Mouse (Mus musculus): ENCODE results near the gene Adgra3. TPM values are rescaled to one million over a fixed set of nuclear protein-coding genes. Genes with fewer than 3 reads are reported as not detected.

Adgra3 gene
- polyA plus RNA-seq, 1 experiment from 2014 or later, result 59.5 TPM

DNA sequence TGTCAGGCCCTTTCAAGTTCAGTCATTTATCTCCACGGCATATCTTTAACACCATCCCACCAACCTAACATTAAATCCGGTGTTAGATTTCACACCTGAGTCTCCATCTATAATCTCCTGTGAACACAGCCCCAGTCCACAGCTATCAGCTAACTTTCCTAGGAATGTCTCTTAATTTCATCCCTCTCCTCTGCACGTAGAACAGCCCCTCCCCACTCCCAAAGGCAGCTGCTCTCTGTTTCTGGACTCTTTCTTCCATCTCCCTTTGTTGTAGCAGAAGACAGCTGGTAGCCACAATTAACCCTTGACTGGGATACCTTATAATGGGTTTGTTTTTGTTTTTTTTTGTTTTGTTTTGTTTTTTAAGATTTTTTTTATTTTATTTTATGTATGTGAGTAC, 8.8 kb downstream of the Adgra3 start:
- ATAC-seq (ENCODE audit: insufficient number of reproducible peaks, low FRiP score, low TSS enrichment, low read depth), result no peak; the same call in 1 of the 2 replicates
- Histone ChIP-seq H3K4me3 (ENCODE audit: low read depth, low read length) (no peak overlapping the region), H3K4me1 (ENCODE audit: control insufficient read depth, insufficient read depth, low read length) (peaks cover 6% of the 10 kb centered on the region; the same call in 1 of the 2 replicates), H3K4me2 (ENCODE audit: low read depth, severe bottlenecking) (no peak overlapping the region), H3K9me3 (ENCODE audit: control insufficient read depth, low read length) (no peaks in the 10 kb centered on the region), H3K36me3 (ENCODE audit: control insufficient read depth, insufficient read depth, low read length) (no peaks in the 10 kb centered on the region; the same call in 1 of the 2 replicates), H3K27ac (replicated peaks; ENCODE audit: low read depth, low read length) (no peak overlapping the region), H3K27me3 (ENCODE audit: control insufficient read depth, insufficient read depth, low read length) (no peaks in the 10 kb centered on the region), H3K9ac (ENCODE audit: low read length) (no peak overlapping the region)
- WGBS, result 25% methylated on average over 3 of the region's 3 CpGs
- no peak for DNase-seq (ENCODE audit: low spot score)

DNA sequence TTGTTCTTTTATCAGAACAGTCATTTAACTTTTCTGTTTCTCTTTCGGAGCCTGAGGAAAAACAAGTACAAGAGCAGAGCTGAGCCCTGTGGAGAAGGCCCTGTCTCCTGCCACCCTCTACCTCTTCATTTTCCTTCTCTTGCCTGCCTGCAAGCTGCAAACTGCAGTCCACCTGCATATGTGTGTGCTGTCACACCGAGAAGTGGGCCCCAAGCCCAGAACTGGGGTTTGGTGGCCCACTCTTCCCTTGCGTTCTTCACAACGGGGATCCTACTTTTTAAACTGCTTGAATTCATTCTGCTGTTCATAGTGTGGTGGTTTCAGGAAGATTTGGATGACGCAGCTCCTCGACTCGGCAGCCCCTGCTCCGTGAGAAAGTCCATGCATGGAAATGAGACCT, 9.3 kb downstream of the Adgra3 start:
- ATAC-seq (ENCODE audit: insufficient number of reproducible peaks, low FRiP score, low TSS enrichment, low read depth), result no peak
- 59% methylated on average over 8 of the region's 8 CpGs for WGBS
- H3K4me3 ChIP-seq (ENCODE audit: low read depth, low read length), result no peak overlapping the region
- peaks cover 6% of the 10 kb centered on the region; the same call in 1 of the 2 replicates for H3K4me1 ChIP-seq (ENCODE audit: control insufficient read depth, insufficient read depth, low read length)
- H3K4me2 ChIP-seq (ENCODE audit: low read depth, severe bottlenecking), result no peak overlapping the region
- no peak overlapping the region for H3K9ac ChIP-seq (ENCODE audit: low read length)
- no peaks in the 10 kb centered on the region for H3K27me3 ChIP-seq (ENCODE audit: control insufficient read depth, insufficient read depth, low read length)
- H3K36me3 ChIP-seq (ENCODE audit: control insufficient read depth, insufficient read depth, low read length), result no peaks in the 10 kb centered on the region; the same call in 1 of the 2 replicates
- H3K9me3 ChIP-seq (ENCODE audit: control insufficient read depth, low read length), result no peaks in the 10 kb centered on the region
- no peak overlapping the region for H3K27ac ChIP-seq (replicated peaks; ENCODE audit: low read depth, low read length)
- no peak for DNase-seq (ENCODE audit: low spot score)

DNA sequence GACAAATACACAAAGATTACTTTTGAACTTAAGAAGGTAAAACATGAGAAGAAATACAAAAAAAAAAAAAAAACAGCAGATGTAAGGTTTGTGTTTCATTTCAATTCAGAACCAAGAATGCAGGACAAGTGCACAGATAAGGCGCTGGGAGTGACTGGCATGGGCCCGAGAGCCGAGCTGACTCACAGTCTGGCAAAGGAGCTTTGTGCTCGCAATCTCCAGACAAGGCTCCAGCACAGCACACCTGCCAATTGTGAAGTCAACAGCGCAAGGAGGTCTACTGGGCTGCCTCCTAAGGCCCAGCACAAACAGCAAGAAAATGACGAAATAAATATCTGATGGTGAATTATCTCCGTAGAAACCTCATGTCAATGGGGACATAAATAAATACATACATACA, 9.8 kb downstream of the Adgra3 start:
- DNase-seq (ENCODE audit: low spot score), result no peak
- Histone ChIP-seq H3K36me3 (ENCODE audit: control insufficient read depth, insufficient read depth, low read length) (no peaks in the 10 kb centered on the region; the same call in 1 of the 2 replicates), H3K27ac (replicated peaks; ENCODE audit: low read depth, low read length) (no peak overlapping the region), H3K27me3 (ENCODE audit: control insufficient read depth, insufficient read depth, low read length) (no peaks in the 10 kb centered on the region), H3K9ac (ENCODE audit: low read length) (no peak overlapping the region), H3K9me3 (ENCODE audit: control insufficient read depth, low read length) (no peaks in the 10 kb centered on the region), H3K4me1 (ENCODE audit: control insufficient read depth, insufficient read depth, low read length) (peaks cover 6% of the 10 kb centered on the region; the same call in 1 of the 2 replicates), H3K4me2 (ENCODE audit: low read depth, severe bottlenecking) (no peak overlapping the region), H3K4me3 (ENCODE audit: low read depth, low read length) (no peak overlapping the region)
- ATAC-seq (ENCODE audit: insufficient number of reproducible peaks, low FRiP score, low TSS enrichment, low read depth), result no peak
- WGBS, result 84% methylated on average over 7 of the region's 7 CpGs

DNA sequence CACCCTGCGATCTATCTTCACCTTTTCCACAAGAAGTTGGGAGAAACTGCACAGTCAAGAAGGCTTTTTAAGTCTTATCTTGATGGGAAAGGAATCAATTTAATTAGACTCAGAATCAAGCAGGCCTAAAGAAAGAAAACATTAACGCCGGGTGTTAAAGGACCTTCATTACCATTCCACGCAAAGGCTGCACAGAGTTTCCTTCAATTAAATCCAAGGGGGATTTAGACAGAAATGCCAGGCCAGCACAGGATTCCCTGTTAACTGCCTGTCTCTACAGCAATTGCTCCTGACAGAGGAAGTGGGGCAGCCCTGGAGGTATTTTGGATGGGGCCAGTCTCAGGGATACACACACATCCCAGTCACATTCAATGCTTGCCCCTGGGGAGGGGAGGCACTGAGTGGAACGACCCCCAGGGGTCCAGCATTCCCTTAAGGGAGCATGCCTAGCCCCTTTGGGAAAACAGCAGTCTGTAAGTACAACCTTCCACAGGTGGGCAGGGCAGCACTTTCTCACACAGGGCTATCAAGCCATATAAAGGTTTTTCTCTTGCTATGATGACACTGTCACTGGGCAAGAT, 10.4 kb downstream of the Adgra3 start:
- H3K9ac ChIP-seq (ENCODE audit: low read length), result no peak overlapping the region
- H3K36me3 ChIP-seq (ENCODE audit: control insufficient read depth, insufficient read depth, low read length), result no peaks in the 10 kb centered on the region; the same call in 1 of the 2 replicates
- WGBS, result 49% methylated on average over 5 of the region's 5 CpGs
- ATAC-seq (ENCODE audit: insufficient number of reproducible peaks, low FRiP score, low TSS enrichment, low read depth) (no peak), DNase-seq (ENCODE audit: low spot score) (no peak)
- H3K4me1 ChIP-seq (ENCODE audit: control insufficient read depth, insufficient read depth, low read length), result peaks cover 6% of the 10 kb centered on the region; the same call in 1 of the 2 replicates
- no peak overlapping the region for H3K4me2 ChIP-seq (ENCODE audit: low read depth, severe bottlenecking)
- no peak overlapping the region for H3K27ac ChIP-seq (replicated peaks; ENCODE audit: low read depth, low read length)
- no peaks in the 10 kb centered on the region for H3K9me3 ChIP-seq (ENCODE audit: control insufficient read depth, low read length)
- H3K4me3 ChIP-seq (ENCODE audit: low read depth, low read length), result no peak overlapping the region
- H3K27me3 ChIP-seq (ENCODE audit: control insufficient read depth, insufficient read depth, low read length), result no peaks in the 10 kb centered on the region

DNA sequence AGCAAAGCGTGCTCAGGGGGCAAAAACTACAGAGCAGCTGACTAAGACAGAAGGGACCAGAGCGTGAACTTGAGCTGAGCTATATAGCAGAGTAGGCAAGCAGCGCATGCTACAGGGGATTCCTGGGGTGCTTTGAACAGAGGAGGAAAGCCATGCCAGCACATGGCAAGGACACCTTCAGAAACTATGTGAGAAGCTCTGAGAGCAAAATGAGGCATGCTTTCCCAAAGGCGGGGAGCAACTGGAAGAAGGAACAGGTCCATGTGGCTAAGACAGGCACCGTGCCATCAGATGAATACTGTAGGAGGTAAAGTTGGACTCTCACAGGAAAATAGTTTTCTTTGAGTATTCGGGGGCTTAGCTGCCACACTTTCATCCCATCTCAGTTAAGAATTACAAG, 13.6 kb downstream of the Adgra3 start:
- Histone ChIP-seq H3K4me1 (ENCODE audit: control insufficient read depth, insufficient read depth, low read length) (peaks cover 13% of the 10 kb centered on the region; the same call in 1 of the 2 replicates), H3K4me3 (ENCODE audit: low read depth, low read length) (no peak overlapping the region), H3K36me3 (ENCODE audit: control insufficient read depth, insufficient read depth, low read length) (no peaks in the 10 kb centered on the region), H3K9ac (ENCODE audit: low read length) (no peak overlapping the region), H3K4me2 (ENCODE audit: low read depth, severe bottlenecking) (no peak overlapping the region), H3K9me3 (ENCODE audit: control insufficient read depth, low read length) (no peaks in the 10 kb centered on the region), H3K27me3 (ENCODE audit: control insufficient read depth, insufficient read depth, low read length) (no peaks in the 10 kb centered on the region), H3K27ac (replicated peaks; ENCODE audit: low read depth, low read length) (no peak overlapping the region)
- WGBS, result 94% methylated on average over 6 of the region's 6 CpGs
- DNase-seq (ENCODE audit: low spot score) (no peak), ATAC-seq (ENCODE audit: insufficient number of reproducible peaks, low FRiP score, low TSS enrichment, low read depth) (no peak)

DNA sequence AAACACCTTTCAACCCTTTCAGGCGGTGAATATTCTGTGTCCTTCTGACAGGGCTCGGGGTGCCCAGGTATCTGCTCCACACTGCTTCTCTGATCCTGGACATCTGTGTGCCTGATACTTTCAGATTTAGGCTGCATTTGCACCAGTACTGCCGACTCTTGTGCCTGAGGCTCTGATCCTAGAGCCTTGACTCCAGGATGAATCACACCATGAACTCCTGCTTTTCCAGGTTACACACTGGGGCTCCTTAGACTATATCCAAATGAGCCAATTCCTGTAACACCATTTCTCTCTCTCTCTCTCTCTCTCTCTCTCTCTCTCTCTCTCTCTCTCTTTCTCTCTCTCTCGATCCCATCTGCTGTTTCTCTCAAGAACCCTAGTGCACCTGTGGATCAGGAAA, 15.1 kb downstream of the Adgra3 start:
- DNase-seq (ENCODE audit: low spot score) (no peak), ATAC-seq (ENCODE audit: insufficient number of reproducible peaks, low FRiP score, low TSS enrichment, low read depth) (no peak)
- no peaks in the 10 kb centered on the region for H3K36me3 ChIP-seq (ENCODE audit: control insufficient read depth, insufficient read depth, low read length)
- no peaks in the 10 kb centered on the region for H3K9me3 ChIP-seq (ENCODE audit: control insufficient read depth, low read length)
- H3K27me3 ChIP-seq (ENCODE audit: control insufficient read depth, insufficient read depth, low read length), result no peaks in the 10 kb centered on the region
- no peak overlapping the region for H3K27ac ChIP-seq (replicated peaks; ENCODE audit: low read depth, low read length)
- no peak overlapping the region for H3K4me2 ChIP-seq (ENCODE audit: low read depth, severe bottlenecking)
- 88% methylated on average over 4 of the region's 4 CpGs for WGBS
- H3K4me1 ChIP-seq (ENCODE audit: control insufficient read depth, insufficient read depth, low read length), result peaks cover 11% of the 10 kb centered on the region; the same call in 1 of the 2 replicates
- no peak overlapping the region for H3K9ac ChIP-seq (ENCODE audit: low read length)
- no peak overlapping the region for H3K4me3 ChIP-seq (ENCODE audit: low read depth, low read length)

DNA sequence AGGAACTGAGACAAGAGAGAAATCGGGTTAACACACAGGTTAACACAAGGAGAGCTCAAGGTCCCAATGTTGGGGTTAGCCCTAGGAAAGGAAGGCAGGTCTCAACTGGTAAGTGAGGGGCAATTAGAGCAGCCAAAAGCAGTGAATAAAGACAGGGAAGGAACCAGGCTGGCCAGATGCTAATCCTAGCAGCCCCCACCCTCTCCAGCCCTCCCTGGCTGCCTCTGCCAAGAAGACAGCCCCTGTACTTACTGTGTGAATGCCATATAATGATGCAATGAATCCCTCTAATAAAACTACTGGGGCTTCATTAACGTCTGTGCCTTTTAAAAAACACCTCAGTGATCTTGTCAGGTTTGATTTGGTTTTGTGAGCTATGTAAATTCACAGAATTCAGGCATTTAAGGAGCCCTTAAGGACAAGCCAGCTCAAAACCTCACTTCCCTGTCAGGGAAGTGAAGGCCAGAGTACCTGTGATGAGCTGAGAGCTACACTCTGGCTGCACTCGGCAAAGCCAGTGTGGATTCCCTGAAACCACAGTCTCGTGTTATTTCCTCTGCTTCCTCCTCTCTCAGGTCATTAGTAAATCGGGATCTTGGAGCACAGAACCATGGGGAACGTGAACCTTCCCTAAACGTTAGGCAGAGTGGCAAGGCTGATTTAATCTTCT, 16.4 kb downstream of the Adgra3 start:
- ATAC-seq (ENCODE audit: insufficient number of reproducible peaks, low FRiP score, low TSS enrichment, low read depth), result no peak
- Histone ChIP-seq H3K4me2 (ENCODE audit: low read depth, severe bottlenecking) (no peak overlapping the region), H3K9me3 (ENCODE audit: control insufficient read depth, low read length) (no peaks in the 10 kb centered on the region), H3K4me3 (ENCODE audit: low read depth, low read length) (no peak overlapping the region), H3K27ac (replicated peaks; ENCODE audit: low read depth, low read length) (no peak overlapping the region; the same call in 1 of the 2 replicates), H3K9ac (ENCODE audit: low read length) (no peak overlapping the region), H3K36me3 (ENCODE audit: control insufficient read depth, insufficient read depth, low read length) (no peaks in the 10 kb centered on the region), H3K4me1 (ENCODE audit: control insufficient read depth, insufficient read depth, low read length) (peaks cover 7% of the 10 kb centered on the region; the same call in 1 of the 2 replicates), H3K27me3 (ENCODE audit: control insufficient read depth, insufficient read depth, low read length) (no peaks in the 10 kb centered on the region)
- WGBS, result 40% methylated on average over 7 of the region's 7 CpGs
- no peak for DNase-seq (ENCODE audit: low spot score)

DNA sequence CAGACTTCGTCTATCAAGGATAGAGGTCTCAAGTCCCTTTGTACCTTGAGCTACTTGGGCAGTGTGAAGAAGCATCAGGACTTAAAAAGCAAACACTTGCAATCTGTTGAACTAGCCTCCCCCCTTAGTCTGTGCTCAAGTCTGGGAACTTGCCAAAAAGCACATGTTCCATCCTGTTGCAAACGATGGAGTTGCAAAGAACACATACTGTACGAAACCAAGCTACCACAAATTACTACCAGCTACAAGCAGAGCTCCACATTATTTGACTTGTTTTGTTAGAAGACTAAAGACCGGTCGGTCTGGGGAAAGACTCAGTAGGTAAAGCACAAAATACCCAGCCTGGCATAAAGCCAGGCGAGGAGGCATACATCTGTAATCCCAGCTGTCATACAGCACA, 19.3 kb downstream of the Adgra3 start:
- no peak overlapping the region for H3K4me3 ChIP-seq (ENCODE audit: low read depth, low read length)
- 90% methylated on average over 6 of the region's 6 CpGs for WGBS
- no peak overlapping the region for H3K4me2 ChIP-seq (ENCODE audit: low read depth, severe bottlenecking)
- H3K4me1 ChIP-seq (ENCODE audit: control insufficient read depth, insufficient read depth, low read length), result peaks cover 11% of the 10 kb centered on the region; the same call in 1 of the 2 replicates
- H3K27ac ChIP-seq (replicated peaks; ENCODE audit: low read depth, low read length), result no peak overlapping the region
- ATAC-seq (ENCODE audit: insufficient number of reproducible peaks, low FRiP score, low TSS enrichment, low read depth) (no peak), DNase-seq (ENCODE audit: low spot score) (no peak)
- H3K27me3 ChIP-seq (ENCODE audit: control insufficient read depth, insufficient read depth, low read length), result no peaks in the 10 kb centered on the region
- H3K9ac ChIP-seq (ENCODE audit: low read length), result no peak overlapping the region
- no peaks in the 10 kb centered on the region for H3K9me3 ChIP-seq (ENCODE audit: control insufficient read depth, low read length)
- no peaks in the 10 kb centered on the region for H3K36me3 ChIP-seq (ENCODE audit: control insufficient read depth, insufficient read depth, low read length)

Data from limb, embryonic 11.5 days (tissue).